Mouse (Mus musculus) heart, embryonic 14.5 days (tissue): ENCODE measurements around the gene Vmn2r56. TPM values are rescaled to one million over a fixed set of nuclear protein-coding genes. Genes with fewer than 3 reads are reported as not detected.
A peak's percentile ranks its signal among the peaks of the same experiment; 100 is the strongest.

Experiments used
- ATAC-seq: fragments of 200-750 bp; cut with Nextera tagmentation; 2 replicates; pipeline ENCODE4 v1.8.0; 2017; ENCODE audit warnings: low read depth, moderate TSS enrichment; ENCODE audit not compliant: insufficient number of reproducible peaks, insufficient read depth, low FRiP score
- H3K27ac ChIP-seq, 2 experiments: fragments of 200-500 bp in 1 of 2; fragments of 300-500 bp in 1 of 2; sonication (generic) in 1 of 2; replicated peaks in 1 of 2; 2 replicates each; pipeline ENCODE4 v1.5.1; 2012 to 2014; ENCODE audit warnings: low read depth in 2 of 2, low read length in 2 of 2, control low read depth in 1 of 2, mild to moderate bottlenecking in 1 of 2, mixed read lengths in 1 of 2; ENCODE audit not compliant: control insufficient read depth in 1 of 2, insufficient read depth in 1 of 2
- H3K27me3 ChIP-seq: fragments of 300-500 bp; sonication (generic); 2 replicates; pipeline ENCODE4 v1.6.1; 2014; ENCODE audit warnings: mild to moderate bottlenecking, low read length, control low read depth; ENCODE audit not compliant: control insufficient read depth, insufficient read depth
- H3K36me3 ChIP-seq: fragments of 300-500 bp; sonication (generic); 2 replicates; pipeline ENCODE4 v1.6.1; 2014; ENCODE audit warnings: mild to moderate bottlenecking, control low read depth, low read length, mixed read lengths; ENCODE audit not compliant: control insufficient read depth, insufficient read depth
- H3K4me1 ChIP-seq, 2 experiments: fragments of 200-500 bp in 1 of 2; fragments of 300-500 bp in 1 of 2; sonication (generic) in 1 of 2; 2 replicates each; pipeline ENCODE4 v1.6.1; 2012 to 2014; ENCODE audit warnings: low read length in 2 of 2, control low read depth in 1 of 2, mixed read lengths in 1 of 2; ENCODE audit not compliant: control insufficient read depth in 2 of 2, insufficient read depth in 2 of 2
- H3K4me2 ChIP-seq: fragments of 300-500 bp; sonication (generic); 2 replicates; pipeline ENCODE4 v1.6.1; 2014; ENCODE audit warnings: mild to moderate bottlenecking, low read length
- H3K4me3 ChIP-seq, 2 experiments: fragments of 200-500 bp in 1 of 2; fragments of 300-500 bp in 1 of 2; sonication (generic) in 1 of 2; 2 replicates each; pipeline ENCODE4 v1.5.1; 2012 to 2014; ENCODE audit warnings: low read length in 2 of 2, mild to moderate bottlenecking in 2 of 2, control low read depth in 1 of 2, low read depth in 1 of 2, moderate library complexity in 1 of 2; ENCODE audit not compliant: control insufficient read depth in 1 of 2, insufficient read depth in 1 of 2
- H3K9ac ChIP-seq: fragments of 300-500 bp; sonication (generic); 2 replicates; pipeline ENCODE4 v1.6.1; 2014; ENCODE audit warnings: mild to moderate bottlenecking, low read length
- H3K9me3 ChIP-seq: fragments of 300-500 bp; sonication (generic); 2 replicates; pipeline ENCODE4 v1.6.1; 2016; ENCODE audit warnings: low read length, control low read depth; ENCODE audit not compliant: control insufficient read depth
- WGBS: fragments of 180-500 bp; shearing (Covaris S2); extraction: QIAGEN DNeasy Blood & Tissue Kit; methylation state at CpG from one replicate; pipeline ENCODE4 v1.1.7; 2014; 5-methylcytosine and 5-hydroxymethylcytosine counted together
- polyA plus RNA-seq: library from polyadenylated mRNA; unstranded; fragments of >200 nt; fragmentation: Nextera tagmentation; extraction: Ambion mirVana; gene quantifications from 2 replicates; pipeline ENCODE4 v1.2.1, GENCODE M21; 2014

Vmn2r56 gene
- not detected in 2 replicates for polyA plus RNA-seq

DNA sequence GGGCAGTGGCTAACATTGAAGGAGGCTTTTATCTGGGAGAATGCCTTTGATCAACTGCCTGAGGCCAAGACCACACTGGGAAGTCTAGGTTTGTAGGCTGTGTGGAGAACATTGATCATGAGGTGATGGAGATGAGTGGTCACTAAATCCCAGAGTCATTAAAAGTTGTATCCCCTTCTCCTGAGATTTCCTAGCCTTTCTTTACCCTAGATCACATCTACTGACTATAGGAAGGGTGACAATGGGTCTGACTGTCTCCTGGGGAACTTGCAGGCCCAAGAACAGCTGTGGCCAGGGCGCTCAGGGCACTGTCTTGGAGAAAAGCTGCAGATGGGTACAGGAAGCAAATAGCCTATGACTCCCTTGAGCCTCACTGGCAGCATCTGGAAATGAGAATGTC, at the start of gene Vmn2r56:
Gene Vmn2r56, minus strand, starts transcription at position 101 of the 400 bp plus-strand sequence.
- no peak within 1 kb of the TSS for H3K27ac ChIP-seq
- no peaks in the 10 kb centered on the region; the same call in 1 of the 2 replicates for H3K9me3 ChIP-seq
- ATAC-seq: no peak
- H3K36me3 ChIP-seq: no peaks in the 10 kb centered on the region
- no peaks in the 10 kb centered on the region for H3K4me1 ChIP-seq
- no peaks in the 10 kb centered on the region for H3K27me3 ChIP-seq
- no peak within 1 kb of the TSS for H3K4me3 ChIP-seq
- no peak within 1 kb of the TSS for H3K4me2 ChIP-seq
- H3K9ac ChIP-seq: no peak within 1 kb of the TSS
- WGBS: 47% methylated on average over 1 of the region's 1 CpGs

DNA sequence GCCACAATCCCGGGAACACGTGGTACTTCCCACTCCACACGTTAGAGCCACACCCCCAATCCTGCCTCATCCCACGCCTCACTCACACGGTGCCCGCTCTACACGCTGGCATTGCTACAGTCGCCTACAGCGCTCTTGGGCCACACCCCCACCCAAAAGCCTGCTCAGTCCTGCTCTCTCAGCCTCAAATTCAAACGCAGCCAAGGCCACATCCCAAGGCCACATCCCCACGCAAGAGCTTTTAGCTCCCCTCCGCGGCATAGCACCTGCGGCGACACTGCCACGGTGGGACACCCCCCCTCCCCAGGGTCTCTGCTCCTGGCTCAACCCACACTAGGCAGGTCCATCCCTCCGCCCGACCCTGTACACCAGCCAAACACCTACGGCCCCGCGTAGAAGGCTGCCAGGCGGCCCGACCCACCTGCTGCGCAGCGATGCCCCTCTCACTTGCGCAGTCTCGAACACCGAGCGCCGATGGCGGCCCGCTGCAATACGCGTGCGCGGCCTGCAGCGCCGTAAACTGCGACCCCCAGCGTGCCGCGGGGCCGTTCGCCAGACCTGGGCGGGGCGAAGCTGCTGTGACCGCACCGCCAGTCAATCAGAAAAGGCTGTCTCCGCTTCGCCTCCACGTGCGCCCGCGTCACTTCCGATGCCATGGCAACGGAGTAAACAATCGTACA, 45.5 kb upstream of the Vmn2r56 start:
- WGBS: under 1% methylated on average over 57 of the region's 57 CpGs
- peak; percentile 87 for ATAC-seq
- H3K27ac ChIP-seq: no peak overlapping the region

GRCm38 (mm10) chr7:12779782-12780150, 45.0 kb upstream of the Vmn2r56 start:
- no peaks in the 10 kb centered on the region for H3K9me3 ChIP-seq
- no peaks in the 10 kb centered on the region for H3K27me3 ChIP-seq
- H3K36me3 ChIP-seq: peaks cover 6% of the 10 kb centered on the region
- 21% methylated on average over 10 of the region's 10 CpGs for WGBS
- peaks cover 0 to 5% of the 10 kb centered on the region in 2 experiments; a peak in 1 of 4 replicates for H3K4me1 ChIP-seq
- H3K4me3 ChIP-seq: peak overlapping the region; percentile 48 to 83
- H3K4me2 ChIP-seq: peak overlapping the region; percentile 97
- H3K27ac ChIP-seq: no peak overlapping the region
- no peak for ATAC-seq
- peak overlapping the region; percentile 78 for H3K9ac ChIP-seq

More for the DNA sequence above, 45.5 kb upstream of the Vmn2r56 start:
- Histone ChIP-seq H3K9me3 (no peaks in the 10 kb centered on the region), H3K36me3 (peaks cover 1% of the 10 kb centered on the region; the same call in 1 of the 2 replicates), H3K9ac (peak overlapping the region; percentile 78), H3K4me3 (peak overlapping the region; percentile 48 to 83), H3K4me1 (peaks cover 0 to 5% of the 10 kb centered on the region in 2 experiments; a peak in 1 of 4 replicates), H3K27me3 (no peaks in the 10 kb centered on the region), H3K4me2 (peak overlapping the region; percentile 97)

DNA sequence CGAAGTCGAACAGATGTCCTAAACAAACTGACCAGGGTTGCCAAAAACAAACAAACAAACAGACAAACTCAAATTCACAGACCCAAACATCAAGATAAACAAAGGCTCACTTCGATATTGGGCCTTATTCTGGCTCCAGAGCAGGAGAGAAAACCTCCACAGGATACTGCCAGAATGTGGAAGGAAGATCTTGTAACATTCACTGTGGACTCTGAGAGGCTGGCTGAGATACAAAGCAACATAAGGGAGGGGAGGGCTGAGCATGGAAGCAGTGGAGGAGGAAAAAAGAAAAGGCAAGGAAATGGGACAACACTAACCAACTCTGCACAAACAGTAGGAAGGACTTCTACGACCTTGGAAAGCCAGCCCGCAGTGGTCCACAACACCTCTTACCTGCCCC, 44.3 kb upstream of the Vmn2r56 start:
- 84% methylated on average over 5 of the region's 5 CpGs for WGBS
- Histone ChIP-seq H3K4me1 (peaks cover 0 to 5% of the 10 kb centered on the region in 2 experiments; a peak in 1 of 4 replicates), H3K27me3 (no peaks in the 10 kb centered on the region), H3K9me3 (no peaks in the 10 kb centered on the region), H3K27ac (no peak overlapping the region), H3K4me3 (no peak overlapping the region), H3K9ac (no peak overlapping the region), H3K4me2 (no peak overlapping the region; the same call in 1 of the 2 replicates), H3K36me3 (peaks cover 12% of the 10 kb centered on the region)
- ATAC-seq: no peak

- Histone ChIP-seq H3K9me3 (no peaks in the 10 kb centered on the region), H3K4me1 (peaks cover 0 to under 1% of the 10 kb centered on the region in 2 experiments; a peak in 1 of 4 replicates), H3K4me3 (no peak overlapping the region), H3K36me3 (peaks cover 46% of the 10 kb centered on the region), H3K9ac (no peak overlapping the region), H3K27ac (no peak overlapping the region), H3K27me3 (no peaks in the 10 kb centered on the region), H3K4me2 (no peak overlapping the region)
- WGBS: 95% methylated on average over 1 of the region's 1 CpGs
- no peak for ATAC-seq
These were observed 39.8 kb upstream of the Vmn2r56 start for GRCm38 (mm10) chr7:12774606-12775005.

DNA sequence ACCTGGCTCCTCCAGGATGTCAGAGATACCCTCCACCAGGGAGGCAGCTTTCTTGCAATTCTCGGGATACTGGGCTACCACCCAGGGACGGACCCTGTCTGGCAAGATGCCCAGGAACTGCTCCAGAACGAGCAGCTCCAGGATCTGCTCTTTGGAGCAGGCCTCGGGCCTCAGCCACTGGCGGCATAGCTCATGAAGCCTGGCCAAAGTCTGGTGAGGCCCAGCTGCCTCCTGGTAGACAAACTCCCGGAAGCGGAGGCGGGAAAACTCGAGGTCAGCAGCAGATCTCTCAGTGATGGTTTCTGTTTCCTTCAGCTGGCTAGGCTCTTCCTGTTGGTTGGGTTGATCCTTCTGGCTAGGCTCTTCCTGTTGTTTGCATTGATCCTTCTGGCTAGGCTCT, 39.3 kb upstream of the Vmn2r56 start:
- no peak overlapping the region for H3K9ac ChIP-seq
- H3K27ac ChIP-seq: no peak overlapping the region
- 81% methylated on average over 9 of the region's 9 CpGs for WGBS
- no peak overlapping the region for H3K4me2 ChIP-seq
- no peaks in the 10 kb centered on the region for H3K9me3 ChIP-seq
- H3K4me3 ChIP-seq: no peak overlapping the region
- H3K4me1 ChIP-seq: no peaks in the 10 kb centered on the region
- peaks cover 51% of the 10 kb centered on the region for H3K36me3 ChIP-seq
- ATAC-seq: no peak
- no peaks in the 10 kb centered on the region for H3K27me3 ChIP-seq

DNA sequence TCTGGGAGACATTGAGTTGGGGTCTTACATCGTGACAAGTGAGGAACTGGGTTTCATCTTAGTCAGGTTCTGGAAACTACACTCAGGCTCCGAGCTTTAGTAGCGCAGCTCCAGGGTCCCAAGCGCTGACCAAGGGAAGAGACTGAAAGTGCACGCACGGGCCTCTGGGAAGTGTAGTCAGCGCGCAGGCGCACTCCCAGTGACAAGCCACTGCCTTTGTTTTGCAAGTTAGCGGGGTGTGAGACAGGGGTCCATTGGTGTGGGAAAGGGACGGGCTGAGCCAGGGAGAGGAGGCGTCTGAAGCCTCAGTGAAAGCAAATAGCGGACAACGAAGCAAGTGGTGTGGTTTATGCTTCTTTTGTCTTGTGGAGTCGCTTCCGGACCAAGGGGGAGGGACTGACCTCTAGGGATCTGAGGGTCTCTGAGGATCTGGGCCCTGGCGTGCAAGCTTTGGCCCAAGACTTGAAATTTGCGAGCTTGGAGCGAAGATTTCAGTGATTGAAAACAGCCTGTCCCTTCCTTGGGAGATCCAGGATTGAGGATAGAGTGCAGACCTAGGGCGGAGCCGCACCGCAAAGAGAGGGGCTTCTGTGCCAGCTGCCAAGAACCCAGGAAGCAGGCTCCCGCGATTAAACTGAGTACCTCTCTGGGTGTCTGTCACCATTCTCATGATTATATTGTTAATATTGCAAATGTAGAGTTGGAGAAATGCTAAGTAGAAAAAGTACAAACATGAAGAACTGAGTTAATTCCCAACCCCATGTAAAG, 14.8 kb upstream of the Vmn2r56 start:
- Histone ChIP-seq H3K9me3 (peaks cover 12% of the 10 kb centered on the region; the same call in 1 of the 2 replicates), H3K27ac (no peak overlapping the region), H3K4me2 (peak overlapping the region; percentile 6; the same call in 1 of the 2 replicates), H3K4me1 (no peaks in the 10 kb centered on the region), H3K27me3 (no peaks in the 10 kb centered on the region), H3K9ac (no peak overlapping the region), H3K4me3 (peak overlapping the region in 1 of 2 experiments; percentile 27; a peak in 2 of 4 replicates), H3K36me3 (no peaks in the 10 kb centered on the region)
- no peak for ATAC-seq
- 64% methylated on average over 24 of the region's 24 CpGs for WGBS
